Mouse (Mus musculus): ENCODE measurements at regions not wholly inside any gene's neighbourhood (a gene's known extent, or its start where the extent isn't known, plus 50 kb on each side); places are given as distances from the start of the nearest gene placed in this dataset.
"Not testable (repeated sequence)": the region's sequence is repeated elsewhere in the genome, so short reads cannot be mapped to it uniquely, and the experiment has no call there.

GRCm38 (mm10) chr10:111642683-111643082 is 136.6 kb downstream of the Phlda1 start:
- DNase-seq (ENCODE audit: low read depth, low spot score) = no peak
- Histone ChIP-seq H3K27me3 (ENCODE audit: control insufficient read depth, insufficient read depth, low read length, poor library complexity, severe bottlenecking) (no peaks in the 10 kb centered on the region), H3K36me3 (ENCODE audit: control insufficient read depth, insufficient read depth, low read length, poor library complexity, severe bottlenecking) (no peaks in the 10 kb centered on the region)

- not testable (repeated sequence) for DNase-seq (ENCODE audit: low read depth, low spot score); H3K36me3 ChIP-seq (ENCODE audit: control insufficient read depth, insufficient read depth, low read length, poor library complexity, severe bottlenecking); H3K27me3 ChIP-seq (ENCODE audit: control insufficient read depth, insufficient read depth, low read length, poor library complexity, severe bottlenecking)
Observed at GRCm38 (mm10) chr10:111653773-111654172, 147.7 kb downstream of the Phlda1 start.

- H3K36me3 ChIP-seq (ENCODE audit: control insufficient read depth, insufficient read depth, low read length, poor library complexity, severe bottlenecking) = no peaks in the 10 kb centered on the region
- no peak for DNase-seq (ENCODE audit: low read depth, low spot score)
- H3K27me3 ChIP-seq (ENCODE audit: control insufficient read depth, insufficient read depth, low read length, poor library complexity, severe bottlenecking) = no peaks in the 10 kb centered on the region
Observed at GRCm38 (mm10) chr10:111654364-111655226, 148.5 kb downstream of the Phlda1 start.

- no peak for DNase-seq (ENCODE audit: low read depth, low spot score)
- H3K36me3 ChIP-seq (ENCODE audit: control insufficient read depth, insufficient read depth, low read length, poor library complexity, severe bottlenecking) = no peaks in the 10 kb centered on the region
Observed at GRCm38 (mm10) chr10:111658828-111659227, 152.7 kb downstream of the Phlda1 start.

GRCm38 (mm10) chr10:111662665-111663064 is 156.6 kb downstream of the Phlda1 start:
- no peaks in the 10 kb centered on the region for H3K27me3 ChIP-seq (ENCODE audit: control insufficient read depth, insufficient read depth, low read length, poor library complexity, severe bottlenecking)
- no peak for DNase-seq (ENCODE audit: low read depth, low spot score)
- no peaks in the 10 kb centered on the region for H3K36me3 ChIP-seq (ENCODE audit: control insufficient read depth, insufficient read depth, low read length, poor library complexity, severe bottlenecking)

More at GRCm38 (mm10) chr10:111658828-111659227, 152.7 kb downstream of the Phlda1 start:
- H3K27me3 ChIP-seq (ENCODE audit: control insufficient read depth, insufficient read depth, low read length, poor library complexity, severe bottlenecking) = no peaks in the 10 kb centered on the region

- no peaks in the 10 kb centered on the region for H3K36me3 ChIP-seq (ENCODE audit: control insufficient read depth, insufficient read depth, low read length, poor library complexity, severe bottlenecking)
- H3K27me3 ChIP-seq (ENCODE audit: control insufficient read depth, insufficient read depth, low read length, poor library complexity, severe bottlenecking) = no peaks in the 10 kb centered on the region
- DNase-seq (ENCODE audit: low read depth, low spot score) = no peak
Observed at GRCm38 (mm10) chr10:111665834-111666233, 159.7 kb downstream of the Phlda1 start.

- Histone ChIP-seq H3K27me3 (ENCODE audit: control insufficient read depth, insufficient read depth, low read length, poor library complexity, severe bottlenecking) (no peaks in the 10 kb centered on the region), H3K36me3 (ENCODE audit: control insufficient read depth, insufficient read depth, low read length, poor library complexity, severe bottlenecking) (no peaks in the 10 kb centered on the region)
- DNase-seq (ENCODE audit: low read depth, low spot score) = no peak
Observed at GRCm38 (mm10) chr10:111666963-111667362, 160.9 kb downstream of the Phlda1 start.

DNA sequence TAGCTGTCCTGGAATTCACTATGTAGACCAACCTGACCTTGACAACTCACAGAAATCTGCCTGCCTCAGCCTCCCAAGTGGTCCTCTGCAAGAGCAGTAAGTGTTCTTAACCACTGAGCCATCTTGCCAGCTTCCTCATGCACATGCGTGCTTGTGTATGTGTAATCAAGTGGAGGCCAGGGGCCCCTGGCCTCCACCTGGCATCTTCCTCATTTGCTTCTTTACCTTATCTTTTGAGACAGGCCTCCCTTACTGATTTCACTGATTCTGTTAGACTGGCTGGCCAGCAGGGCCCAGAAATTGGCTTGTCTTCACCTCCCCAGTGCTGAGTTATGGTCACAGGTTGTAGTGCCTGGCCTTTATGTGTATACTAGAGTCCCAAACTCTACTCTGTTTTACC is 162.6 kb downstream of the Phlda1 start:
- Histone ChIP-seq H3K27me3 (ENCODE audit: control insufficient read depth, insufficient read depth, low read length, poor library complexity, severe bottlenecking) (no peaks in the 10 kb centered on the region), H3K36me3 (ENCODE audit: control insufficient read depth, insufficient read depth, low read length, poor library complexity, severe bottlenecking) (no peaks in the 10 kb centered on the region)
- DNase-seq (ENCODE audit: low read depth, low spot score) = no peak

DNA sequence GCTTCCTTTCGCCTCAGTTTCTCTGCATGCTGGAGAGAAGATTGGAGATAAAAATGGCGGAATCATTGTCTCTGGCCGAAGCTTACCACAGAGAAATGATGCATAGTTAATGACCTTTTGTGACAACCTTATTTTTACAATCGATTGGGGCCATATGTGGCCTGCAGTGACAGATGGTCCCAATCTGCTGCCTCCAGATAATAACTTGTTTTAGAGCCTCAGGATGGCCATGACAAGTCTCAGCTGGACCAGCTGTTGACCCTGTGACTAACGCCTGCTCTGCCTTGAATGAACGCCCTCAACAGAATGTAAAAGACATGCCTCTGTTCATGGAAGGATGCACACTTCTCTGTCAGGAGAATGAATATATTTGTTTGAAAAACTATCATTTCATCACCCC is 163.6 kb downstream of the Phlda1 start:
- no peaks in the 10 kb centered on the region for H3K36me3 ChIP-seq (ENCODE audit: control insufficient read depth, insufficient read depth, low read length, poor library complexity, severe bottlenecking)
- DNase-seq (ENCODE audit: low read depth, low spot score) = no peak
- H3K27me3 ChIP-seq (ENCODE audit: control insufficient read depth, insufficient read depth, low read length, poor library complexity, severe bottlenecking) = no peaks in the 10 kb centered on the region

GRCm38 (mm10) chr10:111670666-111671065 is 164.6 kb downstream of the Phlda1 start:
- no peak for DNase-seq (ENCODE audit: low read depth, low spot score)
- Histone ChIP-seq H3K36me3 (ENCODE audit: control insufficient read depth, insufficient read depth, low read length, poor library complexity, severe bottlenecking) (no peaks in the 10 kb centered on the region), H3K27me3 (ENCODE audit: control insufficient read depth, insufficient read depth, low read length, poor library complexity, severe bottlenecking) (no peaks in the 10 kb centered on the region)

GRCm38 (mm10) chr10:111672454-111673316 is 166.6 kb downstream of the Phlda1 start:
- DNase-seq (ENCODE audit: low read depth, low spot score) = no peak
- H3K36me3 ChIP-seq (ENCODE audit: control insufficient read depth, insufficient read depth, low read length, poor library complexity, severe bottlenecking) = no peaks in the 10 kb centered on the region
- no peaks in the 10 kb centered on the region for H3K27me3 ChIP-seq (ENCODE audit: control insufficient read depth, insufficient read depth, low read length, poor library complexity, severe bottlenecking)

GRCm38 (mm10) chr10:111673317-111673610 is 167.2 kb downstream of the Phlda1 start:
- Histone ChIP-seq H3K27me3 (ENCODE audit: control insufficient read depth, insufficient read depth, low read length, poor library complexity, severe bottlenecking) (no peaks in the 10 kb centered on the region), H3K36me3 (ENCODE audit: control insufficient read depth, insufficient read depth, low read length, poor library complexity, severe bottlenecking) (no peaks in the 10 kb centered on the region)
- no peak for DNase-seq (ENCODE audit: low read depth, low spot score)

DNA sequence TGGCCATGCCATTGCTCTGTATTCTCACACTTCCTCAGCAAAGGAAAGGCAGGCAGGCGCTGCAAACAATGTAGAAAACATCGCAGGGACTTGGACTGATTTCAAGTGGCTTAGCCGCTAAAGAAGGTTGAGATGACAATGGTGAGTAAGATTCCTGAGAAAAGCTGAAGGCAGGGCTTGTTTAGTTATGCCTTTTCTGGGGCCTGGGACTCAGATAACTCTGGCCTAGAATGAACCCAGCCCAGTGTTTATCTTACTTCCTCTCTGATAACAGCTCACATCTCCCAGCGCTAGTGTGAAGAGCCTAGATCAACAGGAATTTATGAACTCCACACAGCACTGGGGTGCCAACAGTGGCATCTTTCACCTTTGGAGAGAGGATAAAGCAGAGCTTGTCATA is 170.2 kb downstream of the Phlda1 start:
- no peaks in the 10 kb centered on the region for H3K27me3 ChIP-seq (ENCODE audit: control insufficient read depth, insufficient read depth, low read length, poor library complexity, severe bottlenecking)

DNA sequence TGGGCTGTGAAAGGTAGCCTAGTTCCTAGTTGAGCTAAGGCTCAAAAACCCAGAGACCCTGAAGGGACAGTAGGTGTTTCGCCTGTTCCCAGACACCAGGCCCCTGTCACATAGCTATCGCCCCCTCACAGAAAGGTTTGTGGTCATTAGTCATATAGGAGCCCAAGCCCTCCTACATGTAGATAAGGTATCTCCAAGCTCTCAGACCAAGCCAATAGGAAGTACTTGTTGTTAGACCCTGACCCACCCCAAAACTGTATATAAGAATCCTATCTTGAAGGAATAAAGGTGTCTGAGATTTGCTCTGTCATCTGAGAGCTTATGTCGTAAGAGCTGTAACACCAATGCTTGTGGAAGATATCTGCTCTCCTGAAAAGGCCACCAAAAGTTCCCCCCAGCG is 174.8 kb downstream of the Phlda1 start:
- Histone ChIP-seq H3K36me3 (ENCODE audit: control insufficient read depth, insufficient read depth, low read length, poor library complexity, severe bottlenecking) (no peaks in the 10 kb centered on the region), H3K27me3 (ENCODE audit: control insufficient read depth, insufficient read depth, low read length, poor library complexity, severe bottlenecking) (no peaks in the 10 kb centered on the region)
- no peak for DNase-seq (ENCODE audit: low read depth, low spot score)

More for the DNA sequence above, 170.2 kb downstream of the Phlda1 start:
- DNase-seq (ENCODE audit: low read depth, low spot score) = no peak
- H3K36me3 ChIP-seq (ENCODE audit: control insufficient read depth, insufficient read depth, low read length, poor library complexity, severe bottlenecking) = no peaks in the 10 kb centered on the region

Data from splenic B cell, adult 2 months (primary cell).